Mouse (Mus musculus) lung, embryonic 14.5 days (tissue): ENCODE measurements at regions not wholly inside any gene's neighbourhood (a gene's known extent, or its start where the extent isn't known, plus 50 kb on each side); places are given as distances from the start of the nearest gene placed in this dataset.
A peak's percentile ranks its signal among the peaks of the same experiment; 100 is the strongest.

ENCODE experiments used
- ATAC-seq: fragments of 200-750 bp; cut with Nextera tagmentation; 2 replicates; pipeline ENCODE4 v1.8.0; 2017; ENCODE audit warnings: mild to moderate bottlenecking, moderate TSS enrichment, moderate library complexity; ENCODE audit not compliant: insufficient read depth
- DNase-seq: peaks from one replicate; pipeline ENCODE4 v3.0.0-alpha.2; 2015
- H3K27ac ChIP-seq: fragments of 300-500 bp; sonication (generic); 2 replicates; pipeline ENCODE4 v1.5.1; 2014; ENCODE audit warnings: low read depth, mild to moderate bottlenecking, moderate library complexity
- H3K27me3 ChIP-seq: fragments of 300-500 bp; sonication (generic); 2 replicates; pipeline ENCODE4 v1.6.1; 2014; ENCODE audit warnings: low read length, control low read depth; ENCODE audit not compliant: insufficient read depth
- H3K36me3 ChIP-seq: fragments of 300-500 bp; sonication (generic); 2 replicates; pipeline ENCODE4 v1.6.1; 2014; ENCODE audit warnings: control low read depth; ENCODE audit not compliant: insufficient read depth
- H3K4me1 ChIP-seq: fragments of 300-500 bp; sonication (generic); 2 replicates; pipeline ENCODE4 v1.6.1; 2014; ENCODE audit warnings: antibody characterized with exemption, control low read depth; ENCODE audit not compliant: insufficient read depth
- H3K4me2 ChIP-seq: fragments of 300-500 bp; sonication (generic); 2 replicates; pipeline ENCODE4 v1.6.1; 2014; ENCODE audit warnings: mild to moderate bottlenecking
- H3K4me3 ChIP-seq: fragments of 300-500 bp; sonication (generic); 2 replicates; pipeline ENCODE4 v1.5.1; 2014; ENCODE audit warnings: low read depth, low read length
- H3K9ac ChIP-seq: fragments of 300-500 bp; sonication (generic); 2 replicates; pipeline ENCODE4 v1.6.1; 2014
- H3K9me3 ChIP-seq: fragments of 300-500 bp; sonication (generic); 2 replicates; pipeline ENCODE4 v1.6.1; 2016; ENCODE audit warnings: low read depth, low read length, control low read depth
- CTCF ChIP-seq: IDR thresholded peaks from 2 replicates; pipeline ENCODE4 v1.5.1; 2016; ENCODE audit warnings: antibody characterized with exemption, low read depth
- WGBS: fragments of 180-500 bp; shearing (Covaris S2); extraction: QIAGEN DNeasy Blood & Tissue Kit; methylation state at CpG from one replicate; pipeline ENCODE4 v1.1.7; 2014; 5-methylcytosine and 5-hydroxymethylcytosine counted together

GRCm38 (mm10) chr11:17464875-17465274, 207.5 kb downstream of the C1d start:
- H3K4me2 ChIP-seq = no peak overlapping the region
- DNase-seq (peak; percentile 60), ATAC-seq (no peak)
- H3K9me3 ChIP-seq = no peaks in the 10 kb centered on the region
- no peak overlapping the region for H3K4me3 ChIP-seq
- no peaks in the 10 kb centered on the region for H3K27me3 ChIP-seq
- no peaks in the 10 kb centered on the region for H3K4me1 ChIP-seq
- no peak overlapping the region for H3K9ac ChIP-seq
- H3K36me3 ChIP-seq = no peaks in the 10 kb centered on the region
- peak; percentile 78 for TF ChIP-seq CTCF
- 33% methylated on average over 2 of the region's 2 CpGs for WGBS
- no peak overlapping the region for H3K27ac ChIP-seq

- no peak for ATAC-seq
- Histone ChIP-seq H3K4me1 (no peaks in the 10 kb centered on the region), H3K9ac (no peak overlapping the region), H3K9me3 (no peaks in the 10 kb centered on the region), H3K27ac (no peak overlapping the region), H3K4me2 (no peak overlapping the region), H3K4me3 (no peak overlapping the region), H3K36me3 (no peaks in the 10 kb centered on the region), H3K27me3 (no peaks in the 10 kb centered on the region)
- DNase-seq = peak; percentile 52
- no peak for TF ChIP-seq CTCF
- WGBS = 83% methylated on average over 2 of the region's 2 CpGs
Measured at GRCm38 (mm10) chr11:17468431-17469165, 211.2 kb downstream of the C1d start.

DNA sequence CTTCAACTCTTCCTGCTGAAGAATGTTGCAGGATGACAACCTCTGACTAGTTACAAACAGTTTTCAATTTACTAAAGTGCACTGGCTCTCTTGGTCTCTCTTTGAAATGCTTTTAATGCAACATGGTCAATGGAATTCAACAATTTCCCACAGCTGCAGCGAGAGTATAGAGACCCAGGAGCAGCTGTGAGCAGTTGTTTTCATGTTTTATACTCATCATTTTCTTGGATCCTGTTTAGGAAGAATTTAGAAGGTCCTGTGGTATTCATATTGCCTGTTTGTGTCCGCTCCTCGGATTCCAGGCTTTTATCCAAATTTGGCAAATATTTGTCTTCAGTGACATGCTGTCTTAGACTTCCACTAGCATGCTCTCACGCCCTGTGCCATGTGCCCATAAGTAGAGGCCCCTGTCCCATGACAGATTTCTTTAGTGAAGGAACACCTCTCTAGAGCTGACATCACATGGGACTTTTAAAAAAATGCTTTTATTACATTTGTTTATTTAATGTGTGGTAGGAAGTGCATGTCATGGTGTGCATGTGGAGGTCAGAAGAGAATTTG, 224.1 kb downstream of the C1d start:
- no peak overlapping the region for H3K4me3 ChIP-seq
- ATAC-seq (peak; percentile 96), DNase-seq (peak; percentile 82)
- TF ChIP-seq CTCF = no peak
- H3K9ac ChIP-seq = no peak overlapping the region
- H3K9me3 ChIP-seq = no peaks in the 10 kb centered on the region
- no peak overlapping the region for H3K4me2 ChIP-seq
- 17% methylated on average over 4 of the region's 4 CpGs for WGBS
- H3K27me3 ChIP-seq = no peaks in the 10 kb centered on the region
- no peaks in the 10 kb centered on the region for H3K4me1 ChIP-seq
- no peaks in the 10 kb centered on the region for H3K36me3 ChIP-seq
- H3K27ac ChIP-seq = peak overlapping the region; percentile 70

DNA sequence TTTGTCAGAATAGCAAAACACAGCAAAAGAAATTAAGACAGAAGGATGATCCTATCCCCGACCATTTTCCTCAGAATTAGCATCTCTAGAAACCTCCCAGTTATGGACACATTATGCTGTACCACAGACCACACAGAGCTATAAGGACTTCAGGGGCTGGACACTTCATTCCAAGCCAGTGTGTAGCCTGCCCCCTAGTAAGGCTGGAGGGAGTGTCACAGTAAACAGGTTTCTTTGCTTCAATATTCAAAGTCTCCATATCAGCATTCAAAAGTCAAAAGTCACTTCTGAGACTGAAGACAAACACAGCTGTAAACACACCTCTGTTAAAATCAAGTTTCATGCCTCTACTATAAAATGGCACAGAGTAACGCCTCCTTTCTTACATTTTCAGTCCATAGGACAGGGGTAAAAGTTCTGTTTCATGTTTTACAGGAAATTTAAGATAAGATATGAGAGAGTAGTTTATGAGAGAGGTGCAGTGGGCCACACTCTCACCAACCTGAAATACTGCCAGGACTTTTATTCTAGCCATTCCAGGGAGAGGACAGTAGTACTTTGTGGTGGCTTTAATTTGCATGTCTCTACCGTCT, 226.6 kb downstream of the C1d start:
- Histone ChIP-seq H3K27ac (no peak overlapping the region), H3K36me3 (no peaks in the 10 kb centered on the region), H3K4me3 (no peak overlapping the region), H3K9ac (no peak overlapping the region), H3K4me1 (no peaks in the 10 kb centered on the region), H3K4me2 (no peak overlapping the region), H3K9me3 (no peaks in the 10 kb centered on the region), H3K27me3 (no peaks in the 10 kb centered on the region)
- no peak for ATAC-seq
- WGBS = 63% methylated on average over 3 of the region's 3 CpGs
- no peak for TF ChIP-seq CTCF
- no peak for DNase-seq

- H3K4me3 ChIP-seq = no peak overlapping the region
- no peak overlapping the region for H3K9ac ChIP-seq
- H3K4me1 ChIP-seq = no peaks in the 10 kb centered on the region
- no peak for DNase-seq
- ATAC-seq = no peak
- H3K27ac ChIP-seq = no peak overlapping the region
- TF ChIP-seq CTCF = no peak
- no peaks in the 10 kb centered on the region for H3K36me3 ChIP-seq
- no peaks in the 10 kb centered on the region for H3K27me3 ChIP-seq
- no peak overlapping the region for H3K4me2 ChIP-seq
- H3K9me3 ChIP-seq = no peaks in the 10 kb centered on the region
- WGBS = 70% methylated on average over 14 of the region's 14 CpGs
Measured at GRCm38 (mm10) chr11:17501120-17502043, 244.0 kb downstream of the C1d start.

GRCm38 (mm10) chr11:17502052-17502451, 244.7 kb downstream of the C1d start:
- Histone ChIP-seq H3K4me1 (no peaks in the 10 kb centered on the region), H3K4me3 (no peak overlapping the region), H3K27ac (no peak overlapping the region), H3K9ac (no peak overlapping the region), H3K4me2 (no peak overlapping the region), H3K27me3 (no peaks in the 10 kb centered on the region), H3K9me3 (no peaks in the 10 kb centered on the region), H3K36me3 (no peaks in the 10 kb centered on the region)
- TF ChIP-seq CTCF = no peak
- 92% methylated on average over 7 of the region's 7 CpGs for WGBS
- no peak for DNase-seq
- no peak for ATAC-seq
